9 mouse cellular contexts compared by ENCODE assay signal in genomic region chr1:131060290-131061253, GRCm38 (mm10). TPM values are rescaled to one million over a fixed set of nuclear protein-coding genes. Genes with fewer than 3 reads are reported as not detected.
DNase-seq lines count a peak whose midpoint lies in the region; ATAC-seq and TF ChIP-seq lines count a peak whose summit lies in the region.
"Had no signal": no experiment of that assay in that cellular context is flagged by ENCODE, and none has a peak within 500 bp of the region (broad histone marks: within the 10 kb centered on the region; RNA-seq: fewer than 3 reads in every experiment).

No protein-coding gene starts in this region.

- H3K27me3 ChIP-seq in thymus, adult 2 months (ENCODE audit: control insufficient read depth, insufficient read depth, low read length), result no peaks in the 10 kb centered on the region
- no peaks in the 10 kb centered on the region for H3K27me3 ChIP-seq in limb, embryonic 10.5 days (ENCODE audit: low read depth, poor library complexity, severe bottlenecking)
- H3K27me3 ChIP-seq in midbrain, embryonic 15.5 days (replicated peaks), result no peaks in the 10 kb centered on the region

- H3K9me3 ChIP-seq in limb, embryonic 10.5 days (replicated peaks), result no peaks in the 10 kb centered on the region
- no peaks in the 10 kb centered on the region for H3K9me3 ChIP-seq in midbrain, embryonic 15.5 days

- ATAC-seq in common myeloid progenitor, adult 5-6 weeks (replicated peaks; ENCODE audit: low read depth, poor library complexity, severe bottlenecking), result peak; percentile 51
- ATAC-seq in midbrain, embryonic 15.5 days (replicated peaks), result peak; percentile 32; the same call in 1 of the 2 replicates

- no peak overlapping the region for H3K9ac ChIP-seq in midbrain, embryonic 15.5 days

- H3K4me3 ChIP-seq in thymus, adult 2 months (ENCODE audit: control insufficient read depth, insufficient read depth, low read length), result no peak overlapping the region
- no peak overlapping the region for H3K4me3 ChIP-seq in limb, embryonic 10.5 days
- H3K4me3 ChIP-seq in midbrain, embryonic 15.5 days, result no peak overlapping the region

- TF ChIP-seq CTCF in thymus, adult 2 months (IDR thresholded peaks at IDR 0.05; ENCODE audit: borderline replicate concordance, control insufficient read depth, extremely low read depth, insufficient read depth, low read length, poor library complexity), result no peak

- TF ChIP-seq POLR2A in thymus, adult 2 months (IDR thresholded peaks at IDR 0.05; ENCODE audit: control insufficient read depth, extremely low read depth, insufficient read depth, low read length, poor library complexity), result no peak

- no peak overlapping the region for H3K4me2 ChIP-seq in midbrain, embryonic 15.5 days

- WGBS in thymus, adult 2 months, result 49% methylated on average over 13 of the region's 13 CpGs
- 78% methylated on average over 13 of the region's 13 CpGs for WGBS in limb, embryonic 10.5 days
- 63% methylated on average over 13 of the region's 13 CpGs for WGBS in midbrain, embryonic 15.5 days

- H3K36me3 ChIP-seq in thymus, adult 2 months (ENCODE audit: control insufficient read depth, insufficient read depth, low read length), result no peaks in the 10 kb centered on the region; the same call in 1 of the 2 replicates
- H3K36me3 ChIP-seq in limb, embryonic 10.5 days, result peaks cover 27% of the 10 kb centered on the region
- H3K36me3 ChIP-seq in midbrain, embryonic 15.5 days (replicated peaks), result 0 out of 2 replicates have a peak, but pooled peaks cover 7% of the 10 kb centered on the region

- H3K4me1 ChIP-seq in thymus, adult 2 months (replicated peaks; ENCODE audit: control insufficient read depth, insufficient read depth, low read length), result peaks cover 11% of the 10 kb centered on the region
- peaks cover 43% of the 10 kb centered on the region for H3K4me1 ChIP-seq in limb, embryonic 10.5 days
- H3K4me1 ChIP-seq in midbrain, embryonic 15.5 days, result peaks cover 35% of the 10 kb centered on the region

- no peak overlapping the region for H3K27ac ChIP-seq in thymus, adult 2 months (ENCODE audit: control insufficient read depth, insufficient read depth, low read length)
- H3K27ac ChIP-seq in limb, embryonic 10.5 days, result peak overlapping the region; percentile 36; the same call in 1 of the 2 replicates
- H3K27ac ChIP-seq in midbrain, embryonic 15.5 days, result no peak overlapping the region

- peak; percentile 52 for DNase-seq in thymus, adult 2 months
- no peak for DNase-seq in thymus, adult 18-20 months
- peak; percentile 47 to 64 for DNase-seq in heart, adult 9 months (ENCODE audit: low spot score in 2 of 2)
- DNase-seq in limb, embryonic 10.5 days (ENCODE audit: low spot score), result peak; percentile 62
- DNase-seq in thymus, postnatal 36 days, result peak; percentile 51 to 52
- no peak for DNase-seq in ovary, postnatal 14 days (ENCODE audit: low spot score)

RNA-seq across cellular contexts. Expression of gene Mapkapk2, which starts 37.1 kb away (rescaled TPM):
- 67.2 and 69.6 TPM in 2 replicates for polyA plus RNA-seq in thymus, adult 2 months (2012; rRNA removed)
- total RNA-seq in common myeloid progenitor, adult 5-6 weeks (2017), result 124 and 128 TPM in 2 replicates
- polyA plus RNA-seq in limb, embryonic 10.5 days (2016; fragmentation: Nextera tagmentation; extraction: Ambion mirVana), result 46.8 and 47.9 TPM in 2 replicates
- polyA plus RNA-seq in midbrain, embryonic 15.5 days (2015; fragmentation: Nextera tagmentation; extraction: Ambion mirVana), result 17.9 and 22.2 TPM in 2 replicates

RNA-seq across cellular contexts. Expression of gene Il10, which starts 40.9 kb away (rescaled TPM):
- polyA plus RNA-seq in thymus, adult 2 months (2012; rRNA removed), result 0.09 and 0.15 TPM in 2 replicates
- not detected in 2 replicates for total RNA-seq in common myeloid progenitor, adult 5-6 weeks (2017)
- not detected in 2 replicates for polyA plus RNA-seq in limb, embryonic 10.5 days (2016; fragmentation: Nextera tagmentation; extraction: Ambion mirVana)
- not detected in 2 replicates for polyA plus RNA-seq in midbrain, embryonic 15.5 days (2015; fragmentation: Nextera tagmentation; extraction: Ambion mirVana)
- polyA plus RNA-seq: frontal cortex, adult 2 months had no signal

Comparison
In these comparisons a context has a peak if more than half of its experiments do, and no peak if none do; other contexts are left out.
1. DNase-seq: peak in thymus, adult 2 months (single experiment), heart, adult 9 months (2 of 2), limb, embryonic 10.5 days (single experiment) and thymus, postnatal 36 days (2 of 2); none in thymus, adult 18-20 months (0 of 2) and ovary, postnatal 14 days (single experiment).